Mouse (Mus musculus) gastrocnemius, adult 8-10 months (tissue): ENCODE data around the gene Zdhhc7. TPM values are rescaled to one million over a fixed set of nuclear protein-coding genes. Genes with fewer than 3 reads are reported as not detected.

ENCODE experiments used
- DNase-seq, 2 experiments: peaks; one replicate each; pipeline ENCODE4 v3.0.0; 2022; ENCODE audit warnings: low spot score in 2 of 2
- total RNA-seq, 4 experiments: library from RNA; stranded (reverse); gene quantifications; 2 replicates each; pipeline ENCODE4 v1.2.4; 2022

Gene Zdhhc7
- total RNA-seq, 4 experiments from 2014 or later, result 24.3 to 30.3 (median 27.0) TPM

- peak; percentile 81 to 82 for DNase-seq
Observed at GRCm38 (mm10) chr8:120071684-120072083, 29.6 kb downstream of the Zdhhc7 start.

GRCm38 (mm10) chr8:120067936-120068668 is 33.2 kb downstream of the Zdhhc7 start:
- peak; percentile 90 to 93 for DNase-seq

- no peak for DNase-seq
Observed at GRCm38 (mm10) chr8:120066226-120066625, 35.1 kb downstream of the Zdhhc7 start.

- no peak for DNase-seq
Observed at GRCm38 (mm10) chr8:120065611-120066010, 35.7 kb downstream of the Zdhhc7 start.

GRCm38 (mm10) chr8:120063326-120063725 is 38.0 kb downstream of the Zdhhc7 start:
- no peak for DNase-seq

GRCm38 (mm10) chr8:120062742-120063141 is 38.5 kb downstream of the Zdhhc7 start:
- DNase-seq, result peak; percentile 61 to 80

GRCm38 (mm10) chr8:120057078-120057477 is 44.2 kb downstream of the Zdhhc7 start:
- DNase-seq, result no peak

- DNase-seq, result no peak
Observed at GRCm38 (mm10) chr8:120054833-120055232, 46.4 kb downstream of the Zdhhc7 start.

- DNase-seq, result no peak
Observed at GRCm38 (mm10) chr8:120052318-120052717, 49.0 kb downstream of the Zdhhc7 start.

GRCm38 (mm10) chr8:120051908-120052307 is 49.4 kb downstream of the Zdhhc7 start:
- no peak for DNase-seq

GRCm38 (mm10) chr8:120051006-120051405 is 50.3 kb downstream of the Zdhhc7 start:
- no peak for DNase-seq

GRCm38 (mm10) chr8:120050376-120050775 is 50.9 kb downstream of the Zdhhc7 start:
- no peak for DNase-seq

- DNase-seq, result no peak
Observed at GRCm38 (mm10) chr8:120049949-120050348, 51.3 kb downstream of the Zdhhc7 start.

GRCm38 (mm10) chr8:120046258-120047020 is 54.8 kb downstream of the Zdhhc7 start:
- DNase-seq, result peak; percentile 94 to 97

GRCm38 (mm10) chr8:120045471-120045870 is 55.8 kb downstream of the Zdhhc7 start:
- no peak for DNase-seq

- DNase-seq, result no peak
Observed at GRCm38 (mm10) chr8:120044907-120045306, 56.4 kb downstream of the Zdhhc7 start.

GRCm38 (mm10) chr8:120042542-120043312 is 58.6 kb downstream of the Zdhhc7 start:
- DNase-seq, result no peak

GRCm38 (mm10) chr8:120040861-120041260 is 60.4 kb downstream of the Zdhhc7 start:
- DNase-seq, result no peak

- DNase-seq, result no peak
Observed at GRCm38 (mm10) chr8:120039313-120039919, 61.9 kb downstream of the Zdhhc7 start.

- DNase-seq, result no peak
Observed at GRCm38 (mm10) chr8:120038741-120039140, 62.5 kb downstream of the Zdhhc7 start.

- no peak for DNase-seq
Observed at GRCm38 (mm10) chr8:120037611-120038010, 63.7 kb downstream of the Zdhhc7 start.
